Mouse (Mus musculus) frontal cortex, adult (tissue): ENCODE data around the gene Mrps2.
"Not testable (repeated sequence)": the region's sequence is repeated elsewhere in the genome, so short reads cannot be mapped to it uniquely, and the experiment has no call there.

ENCODE experiments used
- ATAC-seq: cut with Nextera tagmentation; 2 replicates; pipeline ENCODE4 v1.9.2; 2017; ENCODE audit warnings: mild to moderate bottlenecking, moderate library complexity, mixed read lengths; ENCODE audit not compliant: low TSS enrichment

Mrps2 gene

DNA sequence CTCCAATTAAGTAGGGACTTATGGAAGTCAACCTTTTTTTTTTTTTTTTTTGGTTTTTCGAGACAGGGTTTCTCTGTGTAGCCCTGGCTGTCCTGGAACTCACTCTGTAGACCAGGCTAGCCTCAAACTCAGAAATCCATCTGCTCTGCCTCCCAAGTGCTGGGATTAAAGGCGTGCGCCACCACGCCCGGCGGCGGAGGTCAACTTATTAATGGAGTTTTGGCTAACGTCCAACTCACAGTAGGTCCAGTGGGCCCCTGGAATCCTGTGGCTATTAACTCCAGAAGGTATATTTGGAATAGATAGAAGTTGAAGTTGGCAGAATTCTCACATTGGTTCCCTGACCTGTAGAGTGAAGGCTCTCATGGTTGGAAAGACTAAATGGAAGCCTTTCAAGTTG is 4.1 kb downstream of the Mrps2 start:
- ATAC-seq: not testable (repeated sequence)

DNA sequence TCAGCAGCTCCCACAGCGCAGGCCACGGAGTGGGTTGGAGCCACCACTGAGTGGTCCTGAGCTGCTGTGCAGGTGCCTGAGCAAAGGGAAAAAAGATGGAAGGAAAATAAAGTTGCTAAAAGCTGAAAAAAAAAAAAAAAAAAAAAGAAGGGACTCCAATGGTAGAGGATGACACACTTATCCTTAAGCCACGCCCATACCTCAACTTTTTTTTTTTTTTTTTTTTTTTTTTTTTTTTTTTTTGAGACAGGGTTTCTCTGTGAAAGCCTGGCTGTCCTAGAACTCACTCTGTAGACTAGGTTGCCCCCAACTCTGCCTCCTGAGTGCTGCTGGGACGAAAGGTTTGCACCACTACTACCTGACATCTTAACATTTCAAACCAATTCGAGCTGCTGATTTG is 10.1 kb downstream of the Mrps2 start:
- not testable (repeated sequence) for ATAC-seq

DNA sequence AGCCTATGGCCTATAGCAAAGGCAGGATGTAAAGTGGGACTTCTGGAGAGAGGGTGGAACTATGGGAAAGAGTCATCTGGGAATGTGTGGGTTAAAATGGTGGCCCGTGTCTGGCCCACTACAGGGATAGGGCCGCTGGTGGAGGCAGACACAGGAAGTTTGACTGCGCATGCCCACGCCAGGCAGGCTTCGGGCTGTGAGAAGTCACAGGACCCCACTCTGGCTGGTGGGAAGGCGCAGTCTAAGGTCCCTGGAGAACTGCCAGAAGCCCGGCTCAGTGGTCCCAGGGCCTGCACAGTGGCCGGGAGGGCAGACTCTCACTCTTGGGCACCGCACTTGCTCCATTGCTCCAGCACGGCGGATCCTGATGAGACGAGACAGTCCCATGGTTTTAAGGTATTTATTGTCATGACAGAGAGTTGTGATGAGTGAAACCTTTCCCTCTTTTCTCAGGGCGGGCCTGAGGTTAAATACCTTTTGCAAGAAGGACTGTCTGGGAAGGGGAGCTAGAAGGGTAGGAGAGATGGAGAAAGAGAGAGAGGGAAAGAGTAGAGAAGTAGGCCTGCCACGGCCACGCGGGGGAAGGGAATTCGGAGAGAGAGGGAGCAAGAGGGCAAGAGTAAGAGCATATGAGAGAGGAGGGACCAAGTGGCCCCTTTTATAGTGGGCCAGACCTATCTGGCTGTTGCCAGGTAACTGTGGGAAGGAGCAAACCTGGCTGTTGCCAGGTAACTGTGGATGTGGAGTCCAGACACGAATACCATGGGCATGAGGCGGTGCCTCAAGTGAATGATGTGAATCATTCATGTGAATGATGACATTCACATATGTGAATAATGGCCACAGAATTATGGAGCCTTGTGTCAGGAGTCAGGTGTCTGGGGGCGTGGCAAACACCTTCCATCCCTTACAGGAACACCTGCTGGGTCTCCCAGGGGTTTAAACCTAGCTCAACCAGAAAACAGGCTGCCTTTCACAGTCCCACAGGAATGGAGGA is 11.6 kb downstream of the Mrps2 start:
- ATAC-seq: no peak

DNA sequence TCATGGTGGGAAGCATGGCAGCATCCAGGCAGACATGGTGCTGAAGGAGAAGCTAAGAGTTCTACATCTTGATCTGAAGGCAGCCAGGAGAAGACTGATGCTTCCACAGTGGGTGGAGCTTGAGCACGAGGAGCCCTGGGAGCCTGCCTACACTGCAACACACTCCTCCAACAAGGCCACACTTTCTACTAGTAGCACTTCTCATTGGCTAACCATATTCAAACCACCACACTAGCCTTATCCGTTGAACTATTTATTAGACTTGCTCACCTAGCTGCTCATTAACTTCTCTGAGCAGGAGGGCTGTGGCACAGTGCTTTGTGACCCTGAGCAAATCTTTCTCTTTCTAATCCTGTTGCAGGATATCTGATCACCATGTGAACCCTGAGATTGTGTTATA is 16.0 kb downstream of the Mrps2 start:
- ATAC-seq: no peak

DNA sequence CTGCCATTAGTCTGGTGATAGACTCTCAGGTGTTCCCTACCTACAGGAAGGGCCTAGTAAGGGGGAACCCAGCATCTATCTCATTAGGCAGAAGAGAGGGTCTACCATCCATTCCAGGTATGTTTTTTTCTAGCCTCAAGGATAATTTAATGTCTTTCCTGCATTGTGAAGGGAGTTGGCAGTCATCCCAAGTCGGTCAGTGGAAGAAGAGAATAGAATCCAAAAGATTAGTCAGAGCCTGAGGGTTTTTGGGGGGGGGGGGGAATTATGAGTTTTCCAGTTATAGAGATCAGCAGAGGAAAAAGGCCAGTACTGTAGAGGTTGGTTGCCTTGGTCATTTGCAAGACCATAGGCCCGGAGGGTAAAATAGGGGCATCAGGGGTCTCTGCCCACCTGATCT is 26.7 kb downstream of the Mrps2 start:
- no peak for ATAC-seq

DNA sequence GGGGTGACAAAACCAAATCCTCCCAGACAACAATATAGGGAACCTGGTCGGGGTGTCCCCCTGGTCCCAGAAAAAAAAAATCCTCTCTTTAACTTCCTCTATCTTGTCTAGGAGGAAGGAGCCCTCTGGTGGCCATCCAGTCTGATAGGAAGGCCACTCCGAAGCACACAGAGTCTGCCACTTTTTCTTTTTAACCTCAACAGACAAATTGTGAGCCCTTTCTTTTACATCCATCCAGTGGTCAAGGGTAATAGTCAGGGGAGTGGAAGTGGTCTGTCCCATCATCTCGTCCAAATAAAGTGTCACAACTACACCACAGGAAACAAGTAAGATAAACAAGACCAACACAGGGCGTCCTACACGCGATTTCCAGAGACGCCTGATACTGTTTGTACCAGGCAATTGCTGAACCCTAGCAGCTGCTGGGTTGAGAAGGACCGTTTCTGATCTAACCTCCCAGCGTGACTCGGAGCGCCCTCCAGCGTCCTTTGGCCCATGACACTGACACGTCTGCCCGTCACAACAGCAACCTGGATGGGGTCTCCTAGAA is 27.4 kb downstream of the Mrps2 start:
- no peak; the same call in 1 of the 2 replicates for ATAC-seq

DNA sequence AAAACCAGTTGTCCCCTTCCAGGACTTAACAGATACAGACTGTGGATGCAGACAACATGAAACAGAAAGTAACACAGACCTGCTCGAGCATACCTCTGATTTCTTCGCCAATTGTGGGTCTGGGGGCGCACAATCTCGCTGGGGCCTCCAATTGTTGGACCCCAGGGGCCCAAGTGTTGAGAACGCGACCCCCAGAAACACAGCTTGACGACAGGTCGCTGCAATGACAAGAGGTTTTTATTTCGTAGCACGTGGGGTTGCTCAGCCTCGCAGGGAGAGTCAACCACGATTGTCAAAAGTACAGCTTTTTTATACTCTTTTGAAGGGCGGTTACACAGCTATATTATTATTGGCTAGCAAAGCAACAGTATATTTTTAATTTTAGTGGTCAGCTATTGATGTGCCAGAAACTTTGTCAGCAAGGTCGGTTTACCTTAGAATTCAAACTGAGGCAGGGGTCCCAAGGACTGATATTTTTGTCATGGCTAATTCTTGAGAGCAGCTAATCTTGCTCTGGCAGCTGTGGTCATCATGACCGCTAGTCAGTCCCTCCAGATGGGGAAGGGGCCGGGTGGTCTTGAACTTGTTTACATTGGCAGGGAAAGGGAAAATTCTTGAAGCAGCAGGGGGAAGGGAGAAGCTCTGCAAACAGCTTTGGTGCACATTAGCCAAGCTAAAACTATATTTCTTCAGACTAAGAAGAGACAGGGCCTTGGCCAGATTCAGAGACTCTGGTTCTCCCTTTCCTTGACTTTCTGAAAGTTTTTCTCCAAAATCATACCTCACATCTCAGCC is 28.1 kb downstream of the Mrps2 start:
- ATAC-seq: no peak

DNA sequence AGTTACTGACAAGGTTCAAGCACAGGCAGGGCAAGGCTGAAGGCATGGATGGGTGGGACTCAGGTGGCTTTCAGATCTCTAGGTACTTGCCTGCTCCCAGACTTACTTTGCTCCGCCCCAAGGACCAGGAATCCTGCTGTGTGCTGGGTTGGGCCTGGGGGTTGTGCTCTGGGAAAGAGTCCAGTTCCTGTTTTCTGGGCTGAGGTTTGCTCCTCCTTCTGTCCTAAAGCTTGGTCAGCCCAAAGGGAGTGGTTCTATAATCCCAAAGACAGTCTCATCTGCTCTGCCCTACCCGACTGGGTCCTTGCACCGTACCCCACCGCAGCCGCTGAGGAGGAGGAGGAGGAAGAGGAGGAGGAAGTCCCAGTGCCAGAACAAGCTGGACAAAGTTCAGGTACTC is 28.8 kb downstream of the Mrps2 start, which contains the start of gene Gbgt1:
TSS of gene Gbgt1 (plus strand) at position 221 of the 400 bp plus-strand sequence.
- no peak for ATAC-seq

DNA sequence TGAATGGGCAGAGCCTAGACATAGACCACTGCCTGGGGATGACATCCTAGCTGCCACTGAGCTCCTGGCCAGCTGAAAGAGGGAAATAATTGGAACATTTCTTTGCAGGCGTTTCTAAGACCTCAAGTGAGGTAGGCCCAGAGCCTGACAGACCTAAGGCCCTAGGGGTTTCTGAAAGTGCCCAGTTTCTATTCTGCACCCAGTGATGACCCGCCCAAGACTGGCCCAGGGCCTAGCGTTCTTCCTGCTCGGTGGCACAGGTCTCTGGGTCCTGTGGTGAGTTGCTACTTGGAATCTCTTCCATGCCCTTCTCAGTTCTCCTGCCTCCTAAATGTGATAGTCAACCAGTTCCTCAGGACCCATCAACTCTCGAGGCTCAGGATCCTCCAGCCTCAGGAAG is 29.7 kb downstream of the Mrps2 start:
- no peak for ATAC-seq

DNA sequence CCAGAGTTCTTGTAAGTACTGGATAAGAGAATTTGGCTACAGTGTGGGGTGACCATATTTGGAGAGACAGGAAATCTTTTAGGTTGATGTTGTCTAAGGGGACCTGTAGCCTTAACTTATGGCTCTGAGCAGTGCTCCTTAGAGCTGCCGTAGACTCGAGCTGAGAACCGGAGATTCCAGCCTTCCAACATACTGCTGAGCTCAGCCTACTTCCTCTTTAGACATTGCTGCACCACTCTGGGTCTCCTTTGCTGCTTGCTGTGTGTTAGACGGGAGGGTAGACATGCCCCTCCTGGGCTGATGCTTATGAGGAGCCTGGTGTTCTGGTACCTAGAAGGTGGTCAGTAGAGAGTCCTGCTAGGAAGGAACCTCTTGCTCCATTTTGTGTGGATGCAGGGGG is 30.6 kb downstream of the Mrps2 start:
- ATAC-seq: no peak

DNA sequence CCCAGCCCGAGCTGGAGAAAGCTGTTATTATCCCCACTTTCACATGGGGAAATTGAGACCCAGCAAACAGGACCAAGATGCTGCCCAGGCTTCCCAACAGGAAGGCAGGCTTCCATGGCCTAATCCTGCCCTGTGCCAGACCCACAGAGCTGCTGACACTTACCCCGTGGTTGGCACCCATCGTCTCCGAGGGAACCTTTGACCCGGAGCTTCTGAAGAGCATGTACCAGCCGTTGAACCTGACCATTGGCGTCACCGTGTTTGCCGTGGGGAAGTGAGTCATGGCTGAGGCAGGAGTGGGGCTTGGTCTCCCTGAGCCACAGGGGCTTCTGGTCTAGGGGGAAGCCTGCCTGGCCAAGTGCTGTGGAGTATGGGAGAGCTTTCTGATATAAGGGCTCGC is 35.1 kb downstream of the Mrps2 start:
- no peak for ATAC-seq

DNA sequence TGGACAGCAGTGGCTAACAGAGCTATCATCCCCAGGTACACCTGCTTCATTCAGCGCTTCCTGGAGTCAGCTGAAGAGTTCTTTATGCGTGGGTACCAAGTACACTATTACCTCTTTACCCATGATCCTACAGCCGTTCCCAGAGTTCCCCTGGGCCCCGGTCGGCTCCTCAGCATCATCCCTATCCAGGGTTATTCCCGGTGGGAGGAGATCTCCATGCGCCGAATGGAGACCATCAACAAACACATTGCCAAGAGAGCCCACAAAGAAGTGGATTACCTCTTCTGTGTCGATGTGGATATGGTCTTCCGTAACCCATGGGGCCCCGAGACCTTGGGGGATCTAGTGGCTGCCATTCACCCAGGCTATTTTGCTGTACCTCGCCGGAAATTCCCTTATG is 36.8 kb downstream of the Mrps2 start:
- ATAC-seq: no peak

DNA sequence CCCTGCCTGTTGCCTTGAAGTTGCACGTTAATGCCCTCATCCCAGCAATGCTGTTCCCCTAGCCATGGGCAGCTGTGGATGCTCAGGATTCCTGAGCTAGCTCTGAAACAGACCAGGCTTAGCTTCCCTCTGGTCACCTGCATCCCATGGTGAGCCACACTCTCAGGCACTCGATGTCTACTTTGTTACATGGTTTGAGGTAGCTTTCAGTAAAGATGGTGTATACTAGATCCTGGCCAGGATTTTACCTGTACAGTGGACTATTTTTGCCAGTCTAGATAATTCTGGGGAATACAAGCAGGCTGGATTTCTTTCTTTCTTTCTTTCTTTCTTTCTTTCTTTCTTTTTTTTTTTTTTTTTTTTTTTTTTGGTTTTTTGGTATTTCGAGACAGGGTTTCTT is 37.9 kb downstream of the Mrps2 start, which contains the start of gene Gm10134:
TSS of gene Gm10134 (plus strand) at position 301 of the 400 bp plus-strand sequence.
- no peak for ATAC-seq

DNA sequence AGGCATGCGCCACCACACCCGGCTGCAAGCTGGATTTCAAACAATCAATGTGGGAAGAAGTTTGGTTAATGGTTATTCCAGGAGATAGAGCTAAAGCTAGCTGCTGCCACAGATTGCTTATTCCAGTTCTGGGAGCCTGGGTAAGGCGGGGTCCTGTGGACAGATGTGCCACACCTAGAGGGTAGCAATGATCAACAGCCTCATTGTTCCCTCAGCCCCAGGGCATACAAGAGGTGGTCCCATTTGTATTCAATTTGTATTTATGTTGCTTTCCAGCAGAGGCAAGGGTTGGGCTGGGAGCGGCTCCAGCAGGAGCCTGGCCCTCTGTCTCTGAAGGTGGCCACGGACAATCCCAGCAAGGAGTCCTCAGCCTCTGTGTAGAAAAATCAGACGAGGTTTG is 38.4 kb downstream of the Mrps2 start:
- ATAC-seq: no peak

DNA sequence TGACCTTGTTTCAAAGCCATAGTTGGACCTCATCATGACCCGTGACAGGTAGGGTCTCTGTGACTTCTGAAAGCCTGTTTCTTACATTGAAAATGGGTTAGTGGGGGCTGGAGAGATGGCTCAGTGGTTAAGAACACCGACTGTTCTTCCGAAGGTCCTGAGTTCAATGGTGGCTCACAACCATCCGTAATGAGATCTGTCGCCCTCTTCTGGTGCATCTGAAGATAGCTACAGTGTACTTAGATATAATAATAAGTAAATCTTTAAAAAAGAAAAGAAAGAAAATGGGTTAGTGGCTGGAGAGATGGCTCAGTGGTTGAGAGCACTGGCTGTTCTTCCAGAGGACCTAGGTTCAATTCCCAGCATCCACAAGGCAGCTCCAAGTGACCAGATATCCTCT is 43.7 kb downstream of the Mrps2 start:
- not testable (repeated sequence) for ATAC-seq

DNA sequence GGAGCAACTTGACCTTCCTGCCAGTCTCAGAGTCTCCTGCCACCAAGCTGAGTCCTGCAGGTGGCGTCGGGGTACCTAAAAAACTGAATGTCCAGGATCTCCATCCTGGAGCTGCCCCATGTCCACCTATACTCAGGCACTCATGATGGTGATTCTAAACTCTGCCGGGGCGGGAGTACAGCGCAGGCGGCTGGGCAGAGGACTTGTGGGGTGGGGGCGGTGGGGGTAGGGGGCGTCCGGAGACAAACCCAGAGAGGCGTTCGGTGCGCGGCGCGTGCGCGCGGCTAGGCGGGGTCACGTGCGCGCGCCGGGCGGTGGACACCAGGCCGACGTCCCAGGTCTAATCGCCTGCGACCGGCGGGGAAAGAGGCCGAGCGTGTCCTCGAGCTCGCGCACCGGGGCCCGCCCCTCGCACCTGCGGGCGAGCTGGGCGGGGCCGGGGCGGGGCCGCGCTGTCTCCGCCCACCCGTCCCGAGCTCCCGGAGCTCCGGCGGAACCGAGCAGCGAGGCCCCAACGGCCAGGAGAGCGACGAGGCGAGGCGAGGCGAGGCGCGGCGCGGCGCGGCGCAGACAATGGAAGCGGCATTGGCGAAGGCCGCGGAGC is 45.0 kb downstream of the Mrps2 start, which contains the start of gene Ralgds:
TSS of gene Ralgds (plus strand) at position 328 of the 604 bp plus-strand sequence.
- peak; percentile 35; the same call in 1 of the 2 replicates for ATAC-seq

DNA sequence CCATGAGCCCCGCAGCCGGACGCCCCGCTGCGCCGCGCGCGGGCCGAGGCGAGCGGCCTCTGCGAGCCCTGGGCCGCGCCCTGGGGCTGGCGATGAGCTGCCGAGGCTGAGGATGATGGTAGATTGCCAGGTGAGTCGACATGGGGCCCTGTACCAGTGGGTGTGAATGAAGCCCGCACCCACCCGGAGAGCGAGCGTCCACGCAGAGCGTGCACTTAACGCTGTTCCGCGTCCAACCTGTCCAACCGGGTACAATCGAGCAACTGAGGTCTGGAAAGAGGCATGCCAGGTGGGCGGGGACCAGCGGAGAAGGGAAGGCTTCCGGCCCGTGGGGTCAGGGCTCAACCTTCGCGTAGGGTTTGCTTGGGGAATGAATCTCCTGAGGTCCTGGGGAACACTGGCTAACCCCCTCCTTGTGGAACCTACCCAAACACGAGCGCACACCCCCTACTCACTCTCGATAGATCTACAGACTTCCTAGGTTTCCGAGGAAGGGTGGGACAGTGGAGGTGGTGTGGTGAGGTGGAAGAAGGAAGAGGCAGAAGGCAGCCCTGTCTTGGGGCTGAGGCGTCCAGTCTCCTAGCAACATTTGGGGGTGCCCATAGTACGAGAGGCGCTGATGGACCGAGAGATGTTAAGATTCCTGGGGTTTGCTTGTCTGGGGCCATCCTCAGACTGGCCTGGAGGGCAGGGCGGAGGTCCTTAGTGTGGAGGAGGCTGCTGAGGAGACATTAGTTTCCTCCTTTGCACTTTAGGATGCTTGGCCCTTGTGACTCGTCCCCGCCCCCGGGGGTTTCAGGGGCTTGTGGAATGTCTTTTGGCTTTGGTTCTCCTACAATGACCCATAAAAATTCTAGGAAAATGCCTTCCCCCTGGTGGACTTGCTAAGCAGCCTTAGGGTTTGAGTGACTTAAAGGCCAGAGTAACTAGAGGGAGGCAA is 45.8 kb downstream of the Mrps2 start:
- ATAC-seq: peak; percentile 33; the same call in 1 of the 2 replicates

DNA sequence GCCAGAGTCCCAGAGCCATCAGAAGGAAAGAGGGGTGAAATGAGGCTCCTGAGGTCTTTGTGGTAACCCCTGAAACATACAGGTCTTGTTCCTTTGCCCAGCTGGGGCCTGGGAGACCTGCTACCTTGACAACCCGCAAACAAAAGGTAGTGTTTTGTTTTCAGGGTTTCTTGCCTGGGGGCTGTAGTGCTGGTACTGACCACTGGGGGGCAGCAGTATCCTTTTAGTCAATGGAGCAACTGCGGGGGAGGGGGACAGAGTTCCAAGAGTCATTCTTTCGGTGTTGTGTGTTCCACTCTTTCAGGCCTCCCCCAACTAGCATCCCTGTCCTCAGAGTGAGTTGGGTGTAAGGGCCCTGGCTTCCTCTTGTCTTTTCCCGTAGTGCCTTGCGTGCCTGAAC is 46.6 kb downstream of the Mrps2 start:
- ATAC-seq: no peak

DNA sequence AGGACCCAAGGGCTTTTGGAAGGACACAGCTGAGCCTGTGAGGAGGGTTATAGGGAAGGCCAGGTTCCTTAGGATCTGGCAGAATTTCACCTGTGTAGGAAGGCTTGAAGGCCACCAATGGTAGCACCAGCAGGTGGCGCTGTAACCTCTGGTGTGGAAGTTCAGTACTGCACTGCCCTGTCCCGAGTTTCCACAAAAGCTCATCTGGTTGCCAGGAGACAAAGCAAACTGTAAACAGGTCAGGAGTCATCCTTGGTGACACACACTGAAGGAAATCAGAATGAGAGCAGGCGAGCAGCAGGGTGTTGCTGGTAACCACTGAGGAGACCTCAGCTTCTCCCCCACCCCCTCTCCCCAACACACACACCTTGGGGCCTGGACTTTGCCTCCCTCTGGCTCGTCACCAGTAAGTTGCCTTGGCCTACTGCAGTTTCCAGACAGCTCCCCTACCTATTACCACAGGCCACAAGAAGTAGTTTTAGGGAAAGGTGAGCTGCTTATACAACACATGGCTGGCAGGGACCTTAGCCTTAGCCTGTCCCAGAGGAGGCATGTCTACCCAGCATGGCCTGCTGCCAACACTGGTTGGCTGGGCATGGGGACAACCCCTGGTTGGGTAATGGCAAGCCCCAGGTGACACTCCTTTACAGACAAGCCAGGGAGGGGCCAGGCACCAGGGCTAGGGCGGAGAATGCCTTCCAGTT is 49.5 kb downstream of the Mrps2 start:
- no peak for ATAC-seq

DNA sequence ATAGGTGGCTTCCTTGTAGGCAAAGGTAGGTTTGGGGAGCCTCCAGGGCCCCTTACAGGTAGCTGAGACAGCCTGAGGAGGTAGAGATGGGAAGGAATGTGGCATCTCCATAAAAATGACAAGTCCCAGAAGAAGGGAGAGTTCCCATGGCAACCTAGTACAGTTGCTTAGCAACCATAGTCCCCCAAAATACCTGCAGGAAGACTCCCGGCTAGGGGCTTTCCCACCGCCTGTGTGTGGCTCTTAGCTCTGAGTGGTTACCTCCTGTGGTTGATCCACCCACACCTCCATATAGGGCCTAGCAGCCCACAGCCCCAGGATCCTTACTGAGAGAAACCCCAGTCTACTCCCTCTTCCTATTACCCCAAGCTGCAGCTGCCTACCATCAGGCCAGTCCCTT is 50.4 kb downstream of the Mrps2 start:
- ATAC-seq: peak; percentile 51
